Mouse (Mus musculus) brown adipose tissue, adult 24 weeks (tissue): Measurements from ENCODE around the gene Six2. TPM values are rescaled to one million over a fixed set of nuclear protein-coding genes. Genes with fewer than 3 reads are reported as not detected.

Source experiments
- H3K27ac ChIP-seq: fragments of 200-500 bp; replicated peaks from 2 replicates; pipeline ENCODE4 v1.5.1; 2012; ENCODE audit warnings: low read depth, mild to moderate bottlenecking, low read length
- H3K4me1 ChIP-seq: fragments of 200-500 bp; 2 replicates; pipeline ENCODE4 v1.6.1; 2012; ENCODE audit warnings: low read length, mixed read lengths; ENCODE audit not compliant: control insufficient read depth, insufficient read depth, insufficient read length
- H3K4me3 ChIP-seq: fragments of 200-500 bp; 2 replicates; pipeline ENCODE4 v1.5.1; 2012; ENCODE audit warnings: low read depth, mild to moderate bottlenecking, low read length, moderate library complexity; ENCODE audit not compliant: insufficient read depth
- polyA plus RNA-seq: library from polyadenylated mRNA; stranded (reverse); fragments of >200 nt; gene quantifications from 2 replicates; pipeline ENCODE4 v1.2.4, GENCODE M21; 2012; ENCODE audit not compliant: missing spikeins, insufficient read depth, insufficient read length

Six2 gene
- polyA plus RNA-seq, 1 experiment = not detected

- no peaks in the 10 kb centered on the region for H3K4me1 ChIP-seq
- no peak overlapping the region for H3K4me3 ChIP-seq
- no peak overlapping the region for H3K27ac ChIP-seq
Measured at GRCm38 (mm10) chr17:85697976-85698375, 9.9 kb upstream of the Six2 start.

- Histone ChIP-seq H3K27ac (no peak overlapping the region), H3K4me3 (no peak overlapping the region), H3K4me1 (no peaks in the 10 kb centered on the region)
Measured at GRCm38 (mm10) chr17:85694499-85694898, 6.4 kb upstream of the Six2 start.

GRCm38 (mm10) chr17:85693101-85693500 is 5.0 kb upstream of the Six2 start:
- Histone ChIP-seq H3K4me1 (no peaks in the 10 kb centered on the region), H3K27ac (no peak overlapping the region), H3K4me3 (no peak overlapping the region)

GRCm38 (mm10) chr17:85692594-85692993 is 4.5 kb upstream of the Six2 start:
- H3K4me3 ChIP-seq = no peak overlapping the region
- no peaks in the 10 kb centered on the region for H3K4me1 ChIP-seq
- H3K27ac ChIP-seq = no peak overlapping the region

- Histone ChIP-seq H3K4me1 (no peaks in the 10 kb centered on the region), H3K27ac (no peak overlapping the region), H3K4me3 (no peak overlapping the region)
Measured at GRCm38 (mm10) chr17:85691701-85692536, 3.8 kb upstream of the Six2 start.

GRCm38 (mm10) chr17:85690969-85691335 is 2.9 kb upstream of the Six2 start:
- no peak overlapping the region for H3K27ac ChIP-seq
- H3K4me1 ChIP-seq = no peaks in the 10 kb centered on the region
- no peak overlapping the region for H3K4me3 ChIP-seq

GRCm38 (mm10) chr17:85690323-85690968 is 2.4 kb upstream of the Six2 start:
- Histone ChIP-seq H3K4me1 (no peaks in the 10 kb centered on the region), H3K27ac (no peak overlapping the region), H3K4me3 (no peak overlapping the region)

- H3K4me3 ChIP-seq = peak overlapping the region; percentile 47
Measured at GRCm38 (mm10) chr17:85689807-85690319, 1.8 kb upstream of the Six2 start.

GRCm38 (mm10) chr17:85688911-85689806 is 1.1 kb upstream of the Six2 start:
- no peak overlapping the region for H3K27ac ChIP-seq
- no peaks in the 10 kb centered on the region for H3K4me1 ChIP-seq
- peak overlapping the region; percentile 47 for H3K4me3 ChIP-seq

More at GRCm38 (mm10) chr17:85689807-85690319, 1.8 kb upstream of the Six2 start:
- Histone ChIP-seq H3K27ac (no peak overlapping the region), H3K4me1 (no peaks in the 10 kb centered on the region)

- Histone ChIP-seq H3K4me1 (no peaks in the 10 kb centered on the region), H3K27ac (no peak overlapping the region), H3K4me3 (peak overlapping the region; percentile 47)
Measured at GRCm38 (mm10) chr17:85687421-85688235, 446 bp downstream of the Six2 start.

- H3K4me3 ChIP-seq = peak overlapping the region; percentile 47; the same call in 1 of the 2 replicates
- no peaks in the 10 kb centered on the region for H3K4me1 ChIP-seq
- no peak overlapping the region for H3K27ac ChIP-seq
Measured at GRCm38 (mm10) chr17:85686476-85687420, 1.3 kb downstream of the Six2 start.

- Histone ChIP-seq H3K4me1 (no peaks in the 10 kb centered on the region), H3K27ac (no peak overlapping the region), H3K4me3 (no peak overlapping the region)
Measured at GRCm38 (mm10) chr17:85685689-85686281, 2.3 kb downstream of the Six2 start.
